Mouse (Mus musculus): Measurements from ENCODE around the gene Terf2. TPM values are rescaled to one million over a fixed set of nuclear protein-coding genes. Genes with fewer than 3 reads are reported as not detected.
"Not testable (repeated sequence)": the region's sequence is repeated elsewhere in the genome, so short reads cannot be mapped to it uniquely, and the experiment has no call there.

Gene Terf2
- polyA plus RNA-seq, 1 experiment from 2014 or later: 28.8 TPM

GRCm38 (mm10) chr8:107040632-107041031 lies 55.7 kb downstream of the Terf2 start:
- Histone ChIP-seq H3K9ac (no peak overlapping the region), H3K4me2 (no peak overlapping the region), H3K9me3 (no peaks in the 10 kb centered on the region), H3K4me1 (replicated peaks) (no peaks in the 10 kb centered on the region), H3K27ac (no peak overlapping the region), H3K4me3 (no peak overlapping the region), H3K27me3 (no peaks in the 10 kb centered on the region), H3K36me3 (peaks cover 90% of the 10 kb centered on the region)
- ATAC-seq (ENCODE audit: low FRiP score): no peak
- 90% methylated on average over 7 of the region's 7 CpGs for WGBS

- H3K36me3 ChIP-seq: peaks cover 56% of the 10 kb centered on the region
- no peaks in the 10 kb centered on the region for H3K9me3 ChIP-seq
- H3K27me3 ChIP-seq: no peaks in the 10 kb centered on the region
- WGBS: 92% methylated on average over 8 of the region's 8 CpGs
- peaks cover 24% of the 10 kb centered on the region for H3K4me1 ChIP-seq (replicated peaks)
- no peak overlapping the region for H3K4me2 ChIP-seq
- no peak overlapping the region for H3K9ac ChIP-seq
- ATAC-seq (ENCODE audit: low FRiP score): no peak
- H3K4me3 ChIP-seq: no peak overlapping the region
- H3K27ac ChIP-seq: no peak overlapping the region
Observed at GRCm38 (mm10) chr8:107036626-107037025, 59.7 kb downstream of the Terf2 start.

- H3K4me2 ChIP-seq: no peak overlapping the region
- ATAC-seq (ENCODE audit: low FRiP score): no peak
- no peaks in the 10 kb centered on the region for H3K9me3 ChIP-seq
- no peak overlapping the region for H3K27ac ChIP-seq
- peaks cover 24% of the 10 kb centered on the region for H3K4me1 ChIP-seq (replicated peaks)
- H3K27me3 ChIP-seq: no peaks in the 10 kb centered on the region
- H3K36me3 ChIP-seq: peaks cover 46% of the 10 kb centered on the region
- 83% methylated on average over 3 of the region's 3 CpGs for WGBS
- H3K9ac ChIP-seq: peak overlapping the region; percentile 43; the same call in 1 of the 2 replicates
- H3K4me3 ChIP-seq: no peak overlapping the region
Observed at GRCm38 (mm10) chr8:107035641-107036040, 60.7 kb downstream of the Terf2 start.

GRCm38 (mm10) chr8:107033609-107034008 lies 62.7 kb downstream of the Terf2 start:
- H3K4me3 ChIP-seq; H3K4me2 ChIP-seq; H3K9ac ChIP-seq; H3K27me3 ChIP-seq; H3K9me3 ChIP-seq; H3K27ac ChIP-seq; ATAC-seq (ENCODE audit: low FRiP score): not testable (repeated sequence)
- WGBS: 84% methylated on average over 2 of the region's 2 CpGs
- H3K4me1 ChIP-seq (replicated peaks): peaks cover 24% of the 10 kb centered on the region
- H3K36me3 ChIP-seq: peaks cover 26% of the 10 kb centered on the region

- Histone ChIP-seq H3K4me2 (peak overlapping the region; percentile 76), H3K36me3 (peaks cover 16% of the 10 kb centered on the region), H3K9ac (peak overlapping the region; percentile 98), H3K9me3 (no peaks in the 10 kb centered on the region), H3K4me3 (peak overlapping the region; percentile 89), H3K4me1 (replicated peaks) (peaks cover 24% of the 10 kb centered on the region), H3K27me3 (0 out of 2 replicates have a peak, but pooled peaks cover 2% of the 10 kb centered on the region), H3K27ac (peak overlapping the region; percentile 90)
- ATAC-seq (ENCODE audit: low FRiP score): 0 out of 2 replicates have a peak, but pooled peaks have one; percentile 53
- under 1% methylated on average over 40 of the region's 40 CpGs for WGBS
Observed at GRCm38 (mm10) chr8:107031577-107032090, 64.7 kb downstream of the Terf2 start.

- H3K9ac ChIP-seq: peak within 1 kb of the TSS; percentile 98
- H3K9me3 ChIP-seq: no peaks in the 10 kb centered on the region
- peaks cover 9% of the 10 kb centered on the region; the same call in 1 of the 2 replicates for H3K36me3 ChIP-seq
- H3K4me2 ChIP-seq: peak within 1 kb of the TSS; percentile 76
- 5% methylated on average over 55 of the region's 66 CpGs for WGBS
- H3K4me3 ChIP-seq: peak within 1 kb of the TSS; percentile 89
- peak within 1 kb of the TSS; percentile 90 for H3K27ac ChIP-seq
- peak; percentile 95 for ATAC-seq (ENCODE audit: low FRiP score)
- 0 out of 2 replicates have a peak, but pooled peaks cover 2% of the 10 kb centered on the region for H3K27me3 ChIP-seq
- H3K4me1 ChIP-seq (replicated peaks): peaks cover 24% of the 10 kb centered on the region
Observed at GRCm38 (mm10) chr8:107030650-107031576, 65.4 kb downstream of the Terf2 start, which contains the start of gene Vps4a. Gene Vps4a (plus strand): TSS chr8:107031222.

GRCm38 (mm10) chr8:107030058-107030457 lies 66.3 kb downstream of the Terf2 start:
- Histone ChIP-seq H3K4me3 (no peak overlapping the region), H3K36me3 (0 out of 2 replicates have a peak, but pooled peaks cover 2% of the 10 kb centered on the region), H3K9ac (no peak overlapping the region; the same call in 1 of the 2 replicates), H3K9me3 (no peaks in the 10 kb centered on the region), H3K27me3 (0 out of 2 replicates have a peak, but pooled peaks cover 2% of the 10 kb centered on the region), H3K27ac (no peak overlapping the region), H3K4me2 (no peak overlapping the region), H3K4me1 (replicated peaks) (peaks cover 24% of the 10 kb centered on the region)
- WGBS: 72% methylated on average over 5 of the region's 5 CpGs
- no peak for ATAC-seq (ENCODE audit: low FRiP score)

- H3K27ac ChIP-seq: no peak overlapping the region
- no peak overlapping the region; the same call in 1 of the 2 replicates for H3K9ac ChIP-seq
- no peak for ATAC-seq (ENCODE audit: low FRiP score)
- WGBS: 86% methylated on average over 3 of the region's 3 CpGs
- H3K4me3 ChIP-seq: no peak overlapping the region
- H3K4me1 ChIP-seq (replicated peaks): peaks cover 21% of the 10 kb centered on the region
- H3K27me3 ChIP-seq: 0 out of 2 replicates have a peak, but pooled peaks cover 2% of the 10 kb centered on the region
- no peak overlapping the region for H3K4me2 ChIP-seq
- 0 out of 2 replicates have a peak, but pooled peaks cover under 1% of the 10 kb centered on the region for H3K36me3 ChIP-seq
- H3K9me3 ChIP-seq: no peaks in the 10 kb centered on the region
Observed at GRCm38 (mm10) chr8:107029310-107029709, 67.0 kb downstream of the Terf2 start.

GRCm38 (mm10) chr8:107023479-107023878 lies 72.9 kb downstream of the Terf2 start:
- Histone ChIP-seq H3K36me3 (no peaks in the 10 kb centered on the region), H3K9me3 (no peaks in the 10 kb centered on the region), H3K4me1 (replicated peaks) (no peaks in the 10 kb centered on the region), H3K9ac (no peak overlapping the region), H3K4me2 (no peak overlapping the region), H3K27me3 (0 out of 2 replicates have a peak, but pooled peaks cover 2% of the 10 kb centered on the region), H3K4me3 (no peak overlapping the region), H3K27ac (no peak overlapping the region)
- whole genome bisulfite sequencing: 92% methylated on average over 8 of the region's 8 CpGs
- ATAC-seq (ENCODE audit: low FRiP score): no peak

Small RNAs within 50 kb of the gene (microRNA-seq; reads per million reads assigned to microRNA genes)
- 1.2 reads per million for gene Mir7075

Other genes with a start within 250 kb of the Terf2 start
- gene Has3, start 226.3 kb downstream of the Terf2 start, polyA plus RNA-seq (2015; fragmentation: Nextera tagmentation; extraction: Ambion mirVana): 0.53 and 0.88 TPM in 2 replicates
- gene Utp4, start 202.9 kb downstream of the Terf2 start, polyA plus RNA-seq (2015; fragmentation: Nextera tagmentation; extraction: Ambion mirVana): 45.5 and 47.3 TPM in 2 replicates
- gene Sntb2, start 160.8 kb downstream of the Terf2 start, polyA plus RNA-seq (2015; fragmentation: Nextera tagmentation; extraction: Ambion mirVana): 5.9 and 7.9 TPM in 2 replicates
- 139 and 143 TPM in 2 replicates for gene Vps4a, start 65.3 kb downstream of the Terf2 start, polyA plus RNA-seq (2015; fragmentation: Nextera tagmentation; extraction: Ambion mirVana)
- gene Pdf, start 47.9 kb downstream of the Terf2 start, polyA plus RNA-seq (2015; fragmentation: Nextera tagmentation; extraction: Ambion mirVana): 36.8 and 38.5 TPM in 2 replicates
- gene Cog8, start 39.9 kb downstream of the Terf2 start, polyA plus RNA-seq (2015; fragmentation: Nextera tagmentation; extraction: Ambion mirVana): 39.6 and 40.9 TPM in 2 replicates
- 73.7 and 77.6 TPM in 2 replicates for gene Nip7, start 39.7 kb downstream of the Terf2 start, polyA plus RNA-seq (2015; fragmentation: Nextera tagmentation; extraction: Ambion mirVana)
- gene Tmed6, start 30.9 kb downstream of the Terf2 start, polyA plus RNA-seq (2015; fragmentation: Nextera tagmentation; extraction: Ambion mirVana): not detected in 2 replicates
- 102 TPM in 2 replicates for gene Cyb5b, start 54.1 kb upstream of the Terf2 start, polyA plus RNA-seq (2015; fragmentation: Nextera tagmentation; extraction: Ambion mirVana)
- gene Nfat5, start 196.9 kb upstream of the Terf2 start, polyA plus RNA-seq (2015; fragmentation: Nextera tagmentation; extraction: Ambion mirVana): 14.0 and 14.5 TPM in 2 replicates

Data from hindbrain, embryonic 13.5 days (tissue).